Mouse (Mus musculus): ENCODE results near the gene Aldoc.

Gene Aldoc

DNA sequence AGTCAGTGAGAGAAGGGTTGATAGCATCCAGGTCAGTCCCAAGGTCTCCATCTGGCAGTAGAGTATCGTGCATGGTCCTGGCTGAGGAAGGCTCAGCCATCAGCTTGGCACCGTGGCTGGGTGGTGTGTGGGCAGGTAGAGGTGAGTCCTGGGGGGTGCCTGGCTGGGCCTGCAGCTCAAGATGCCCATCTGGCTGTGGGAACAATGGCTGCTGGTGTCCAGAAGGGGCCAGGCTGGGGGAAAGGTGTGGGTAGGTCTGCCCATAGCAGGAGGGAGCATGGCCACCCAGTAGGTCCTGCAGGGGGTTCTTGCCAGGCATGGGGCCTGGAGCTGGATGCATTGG is 38.0 kb downstream of the Aldoc start:
- no peak for DNase-seq (ENCODE audit: low spot score in 2 of 2)

DNA sequence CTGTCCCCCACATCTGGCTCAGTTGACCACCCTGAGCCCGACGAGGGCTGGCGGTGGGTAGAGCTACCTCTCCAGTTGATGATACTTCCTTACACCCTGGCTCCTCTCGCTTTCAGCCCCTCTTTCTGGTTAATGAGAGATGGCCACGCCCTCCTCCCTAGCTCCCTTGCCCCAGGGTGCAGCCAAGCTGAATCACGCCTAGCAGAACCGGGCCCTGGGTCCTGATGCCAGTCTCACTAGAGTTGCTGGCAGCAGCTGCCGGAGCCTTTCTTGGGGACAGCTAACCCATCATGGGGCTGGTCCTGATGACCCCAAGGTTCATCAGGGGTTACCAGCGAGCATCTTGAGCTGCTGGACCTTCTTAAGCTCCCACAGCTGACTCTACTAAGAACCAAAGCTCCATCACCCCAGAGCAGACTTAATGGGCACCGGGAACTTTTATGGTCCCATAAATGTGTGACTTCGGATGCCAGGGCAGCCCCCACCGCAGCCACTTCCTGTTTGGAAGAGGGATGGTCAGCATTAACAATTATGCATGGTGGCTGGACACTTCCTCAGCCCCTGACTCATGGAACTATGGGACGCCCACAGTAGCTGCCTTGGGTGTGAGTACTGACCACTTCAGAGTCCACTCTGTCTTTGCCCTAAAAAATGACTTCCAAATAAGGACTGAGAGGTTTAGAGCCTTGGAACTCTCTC is 40.7 kb downstream of the Aldoc start:
- no peak for DNase-seq (ENCODE audit: low spot score in 2 of 2)

DNA sequence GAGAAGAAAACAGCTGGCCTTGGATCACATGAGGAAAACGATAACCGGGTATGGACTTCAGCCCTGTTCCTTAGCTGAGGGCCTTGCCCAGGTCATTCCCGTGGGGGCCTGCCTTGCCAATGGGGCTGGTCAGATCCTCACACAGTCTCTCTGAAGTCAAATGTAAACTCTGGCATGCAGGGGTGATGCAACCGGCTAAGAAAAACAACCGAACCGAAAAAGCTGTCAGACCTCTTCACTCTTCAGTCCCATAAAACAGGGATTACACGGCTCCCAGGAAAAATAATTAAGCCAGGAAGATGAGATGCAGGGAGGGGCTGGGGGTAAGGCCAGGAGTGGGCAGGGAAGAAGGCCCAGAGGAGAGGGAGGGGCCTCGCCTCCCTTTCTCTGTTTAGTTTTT is 41.3 kb downstream of the Aldoc start:
- DNase-seq (ENCODE audit: low spot score in 2 of 2) = no peak

DNA sequence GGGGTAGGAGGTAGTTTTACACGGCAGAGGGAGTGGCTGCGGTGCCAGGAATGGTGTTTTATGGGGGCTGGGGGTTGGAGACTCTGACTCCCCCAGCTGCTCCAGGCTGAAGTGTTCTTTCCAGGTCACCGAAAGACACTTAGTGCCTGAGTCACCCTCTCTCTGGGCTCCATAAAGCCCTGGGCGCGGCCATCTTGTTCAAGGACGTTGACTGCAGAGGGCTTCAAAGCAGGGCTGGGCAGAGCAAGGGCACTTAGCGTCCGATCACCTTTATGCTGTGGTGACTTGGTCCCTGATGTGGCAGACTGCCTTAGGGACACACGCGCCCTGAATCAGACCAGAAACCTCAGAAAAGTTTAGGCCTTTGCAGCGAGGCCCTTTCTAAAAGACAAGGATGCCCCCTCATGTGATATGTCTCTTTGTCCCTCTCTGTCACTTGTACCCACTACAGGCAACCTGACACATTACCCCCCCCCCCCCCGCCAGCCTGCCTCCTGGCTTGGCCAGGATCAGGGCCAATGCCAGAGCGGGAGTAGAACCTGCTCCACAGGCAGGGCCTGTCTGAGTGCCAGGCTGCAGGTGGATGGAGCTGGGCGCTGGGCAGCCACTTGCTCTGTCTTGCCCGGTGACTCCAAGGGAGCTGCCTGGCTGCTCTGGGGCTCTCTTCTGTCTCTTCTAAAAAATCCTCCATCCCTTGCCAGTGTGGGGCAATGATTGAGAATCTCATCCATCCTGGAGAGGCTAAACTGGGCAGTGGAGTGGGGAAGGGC is 44.9 kb downstream of the Aldoc start:
- DNase-seq (ENCODE audit: low spot score in 2 of 2) = no peak

DNA sequence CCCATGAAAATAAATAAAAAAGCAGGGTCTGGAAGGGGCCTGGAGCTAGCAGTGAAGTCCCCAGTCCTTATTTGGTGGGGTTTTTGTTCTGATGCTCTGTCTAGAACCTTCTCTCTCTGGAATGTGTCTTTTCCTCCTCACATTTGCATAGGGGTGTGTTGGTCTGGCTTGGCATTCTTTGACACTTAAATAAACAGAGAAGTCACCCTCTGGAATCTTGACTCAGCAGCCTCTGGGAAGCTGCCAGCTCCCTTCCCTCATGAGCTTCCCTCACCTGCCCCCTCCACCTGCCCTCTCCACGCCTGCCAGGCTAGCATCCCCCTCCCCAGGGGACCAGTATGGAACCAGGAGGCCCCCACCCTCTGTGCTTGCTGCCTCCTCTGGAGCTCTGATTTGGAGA is 47.6 kb downstream of the Aldoc start:
- DNase-seq (ENCODE audit: low spot score in 2 of 2) = no peak

DNA sequence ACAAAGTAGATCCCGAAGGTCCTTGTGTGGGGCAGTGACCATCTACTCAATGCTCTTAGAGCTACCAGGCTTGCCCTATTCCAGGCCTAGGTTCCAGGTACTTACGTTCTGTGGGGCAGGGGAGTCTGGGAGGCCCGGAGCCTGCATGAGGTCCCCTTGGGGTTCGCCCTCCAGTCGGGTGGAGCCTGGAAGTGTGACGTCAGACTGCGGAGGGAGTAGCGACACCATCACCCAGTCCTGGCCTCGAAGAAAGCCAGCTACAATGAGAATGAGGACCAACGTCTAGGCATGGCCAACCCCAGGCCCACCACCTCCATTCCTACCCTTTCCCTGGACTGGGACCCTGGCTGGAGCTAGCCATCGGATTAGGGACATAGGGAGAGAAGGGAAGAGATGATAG is 48.9 kb downstream of the Aldoc start:
- DNase-seq (ENCODE audit: low spot score in 2 of 2) = no peak

DNA sequence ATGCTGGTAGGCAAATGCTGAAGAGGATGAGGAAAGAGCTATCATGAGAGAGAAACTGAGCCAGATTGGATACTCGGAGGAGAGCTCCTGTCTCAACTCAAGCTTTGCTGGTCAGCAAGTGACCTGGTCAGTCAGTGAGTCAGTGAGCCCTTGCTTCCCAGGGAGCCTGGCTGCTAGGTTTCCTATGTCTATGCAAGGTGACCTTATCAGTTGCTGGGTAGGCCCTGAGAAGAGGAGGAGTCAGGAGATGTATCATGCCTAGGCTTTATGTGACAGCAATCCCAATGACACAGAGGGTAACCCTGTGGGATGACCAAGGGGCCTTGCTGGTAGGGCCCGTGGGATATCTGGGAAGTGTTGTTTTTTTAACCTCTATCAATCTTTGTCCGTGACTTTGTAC is 49.4 kb downstream of the Aldoc start:
- DNase-seq (ENCODE audit: low spot score in 2 of 2) = no peak

DNA sequence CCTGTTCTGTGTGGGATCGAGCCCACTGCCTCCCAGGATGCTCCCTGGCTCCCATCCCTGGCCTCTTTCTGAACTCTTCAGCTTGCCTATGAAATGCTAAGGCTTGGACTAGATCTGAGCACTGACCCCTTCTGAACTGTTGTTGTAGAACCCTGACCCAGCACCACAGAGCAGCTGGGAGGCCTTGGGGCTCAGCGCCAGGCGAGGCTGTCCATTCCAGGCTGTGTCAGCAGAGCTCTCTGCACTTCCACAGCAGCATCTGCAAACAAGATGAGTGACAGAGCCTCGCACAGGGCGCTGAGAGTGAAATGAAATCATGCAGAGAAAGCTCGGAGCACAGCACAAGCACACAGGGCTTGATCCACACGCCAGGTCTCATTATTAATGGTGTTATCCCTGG is 49.8 kb downstream of the Aldoc start:
- DNase-seq (ENCODE audit: low spot score in 2 of 2) = no peak

DNA sequence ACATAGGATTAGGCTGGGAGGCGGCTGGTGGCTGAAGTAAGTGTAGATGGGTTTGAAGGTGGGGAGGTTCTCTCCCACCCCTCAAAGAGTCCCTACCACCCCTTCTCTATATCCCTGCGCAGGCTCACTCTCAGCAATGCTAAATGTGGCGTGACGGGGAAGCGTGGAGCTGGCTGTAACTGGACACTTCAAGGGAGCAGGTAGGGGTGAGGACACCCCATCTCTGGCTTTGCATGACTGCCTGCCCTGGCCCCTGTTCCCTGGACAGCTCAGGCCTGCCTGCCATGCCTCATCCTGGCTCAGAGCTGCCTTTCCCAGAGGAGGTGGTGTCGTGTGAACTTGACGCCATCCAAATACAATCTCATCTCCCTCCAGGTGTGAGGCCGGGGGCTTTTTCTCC is 51.4 kb downstream of the Aldoc start:
- DNase-seq (ENCODE audit: low spot score in 2 of 2) = no peak

All from frontal cortex, postnatal 36 days (tissue).